Mouse (Mus musculus): ENCODE measurements around the gene Apeh. TPM values are rescaled to one million over a fixed set of nuclear protein-coding genes. Genes with fewer than 3 reads are reported as not detected.
"Not testable (repeated sequence)": the region's sequence is repeated elsewhere in the genome, so short reads cannot be mapped to it uniquely, and the experiment has no call there.

Gene Apeh
- total RNA-seq (2021): 10 to 100 TPM; 72.2 to 81.8 TPM
- long read RNA-seq, experiment 1, transcript Apeh-206 (22 exons, 2,518 nt): major isoform, 54 of 96 reads
- long read RNA-seq, experiment 1, partial matches to known transcripts: 31 of 96 reads
- long read RNA-seq, experiment 1, other reads (novel, unspliced or antisense): 11 of 96 reads
- long read RNA-seq, experiment 2, transcript Apeh-206 (22 exons, 2,518 nt): major isoform, 29 of 44 reads
- long read RNA-seq, experiment 2, partial matches to known transcripts: 9 of 44 reads
- long read RNA-seq, experiment 2, other reads (novel, unspliced or antisense): 6 of 44 reads

GRCm38 (mm10) chr9:108094184-108094941 is at the start of gene Apeh:
Gene Apeh, minus strand, starts transcription at chr9:108094606.
- DNase-seq: peak; percentile 98

GRCm38 (mm10) chr9:108143470-108143869 is 49.1 kb upstream of the Apeh start:
- DNase-seq: no peak

- no peak for DNase-seq
These were observed 47.0 kb upstream of the Apeh start for GRCm38 (mm10) chr9:108141387-108141786.

- DNase-seq: no peak
These were observed 45.7 kb upstream of the Apeh start for GRCm38 (mm10) chr9:108139963-108140695.

GRCm38 (mm10) chr9:108139169-108139962 is 45.0 kb upstream of the Apeh start:
- peak; percentile 60 for DNase-seq

GRCm38 (mm10) chr9:108138118-108138517 is 43.7 kb upstream of the Apeh start:
- no peak for DNase-seq

GRCm38 (mm10) chr9:108137523-108137922 is 43.1 kb upstream of the Apeh start:
- no peak for DNase-seq

GRCm38 (mm10) chr9:108136930-108137462 is 42.6 kb upstream of the Apeh start:
- DNase-seq: no peak

GRCm38 (mm10) chr9:108136225-108136624 is 41.8 kb upstream of the Apeh start:
- DNase-seq: no peak

- DNase-seq: not testable (repeated sequence)
These were observed 41.3 kb upstream of the Apeh start for GRCm38 (mm10) chr9:108135679-108136078.

- DNase-seq: no peak
These were observed 39.1 kb upstream of the Apeh start for GRCm38 (mm10) chr9:108133478-108133877.

- DNase-seq: no peak
These were observed 38.0 kb upstream of the Apeh start for GRCm38 (mm10) chr9:108132373-108132772.

- no peak for DNase-seq
These were observed 37.1 kb upstream of the Apeh start for GRCm38 (mm10) chr9:108131502-108131901.

- no peak for DNase-seq
These were observed 34.9 kb upstream of the Apeh start for GRCm38 (mm10) chr9:108129042-108129948.

GRCm38 (mm10) chr9:108128248-108128647 is 33.8 kb upstream of the Apeh start:
- peak; percentile 48 for DNase-seq

GRCm38 (mm10) chr9:108126436-108127180 is 32.2 kb upstream of the Apeh start:
- DNase-seq: no peak

- no peak for DNase-seq
These were observed 31.3 kb upstream of the Apeh start for GRCm38 (mm10) chr9:108125731-108126130.

GRCm38 (mm10) chr9:108123916-108124315 is 29.5 kb upstream of the Apeh start:
- no peak for DNase-seq

- peak; percentile 84 for DNase-seq
These were observed 27.0 kb upstream of the Apeh start for GRCm38 (mm10) chr9:108121170-108121969.

Data from adrenal gland, postnatal 10 days (tissue).